Mouse (Mus musculus): Measurements from ENCODE around the gene Myo15b. TPM values are rescaled to one million over a fixed set of nuclear protein-coding genes. Genes with fewer than 3 reads are reported as not detected.
A peak's percentile ranks its signal among the peaks of the same experiment; 100 is the strongest.

Gene Myo15b
- polyA plus RNA-seq, 1 experiment = 0.16 TPM

- H3K27me3 ChIP-seq (ENCODE audit: control insufficient read depth, insufficient read depth, low read length) = no peaks in the 10 kb centered on the region
- DNase-seq = no peak
- TF ChIP-seq CTCF (IDR thresholded peaks at IDR 0.05; ENCODE audit: borderline replicate concordance, insufficient read depth, low read depth, low read length) (no peak), POLR2A (IDR thresholded peaks at IDR 0.05; ENCODE audit: borderline replicate concordance, insufficient read depth, low read length) (no peak)
- WGBS = 84% methylated on average over 5 of the region's 5 CpGs
- H3K4me1 ChIP-seq (ENCODE audit: control insufficient read depth, insufficient read depth, low read length) = no peaks in the 10 kb centered on the region
- H3K27ac ChIP-seq (ENCODE audit: insufficient read depth, low read length) = no peak overlapping the region
- H3K4me3 ChIP-seq (replicated peaks; ENCODE audit: insufficient read depth, low read depth, low read length) = no peak overlapping the region
Measured at GRCm38 (mm10) chr11:115911134-115911561, 52.9 kb downstream of the Myo15b start.

- Histone ChIP-seq H3K27me3 (ENCODE audit: control insufficient read depth, insufficient read depth, low read length) (no peaks in the 10 kb centered on the region), H3K4me3 (replicated peaks; ENCODE audit: insufficient read depth, low read depth, low read length) (no peak within 1 kb of the TSS), H3K27ac (ENCODE audit: insufficient read depth, low read length) (no peak within 1 kb of the TSS), H3K4me1 (ENCODE audit: control insufficient read depth, insufficient read depth, low read length) (no peaks in the 10 kb centered on the region)
- WGBS = 84% methylated on average over 11 of the region's 11 CpGs
- no peak for DNase-seq
- TF ChIP-seq CTCF (IDR thresholded peaks at IDR 0.05; ENCODE audit: borderline replicate concordance, insufficient read depth, low read depth, low read length) = no peak
- TF ChIP-seq POLR2A (IDR thresholded peaks at IDR 0.05; ENCODE audit: borderline replicate concordance, insufficient read depth, low read length) = no peak
Measured at GRCm38 (mm10) chr11:115911632-115912376, 53.6 kb downstream of the Myo15b start, which contains the start of gene Smim6. Gene Smim6, plus strand, starts transcription at chr11:115912017.

GRCm38 (mm10) chr11:115916579-115916978 lies 58.4 kb downstream of the Myo15b start:
- Histone ChIP-seq H3K4me3 (replicated peaks; ENCODE audit: insufficient read depth, low read depth, low read length) (no peak overlapping the region), H3K4me1 (ENCODE audit: control insufficient read depth, insufficient read depth, low read length) (no peaks in the 10 kb centered on the region), H3K27ac (ENCODE audit: insufficient read depth, low read length) (no peak overlapping the region), H3K27me3 (ENCODE audit: control insufficient read depth, insufficient read depth, low read length) (no peaks in the 10 kb centered on the region)
- no peak for TF ChIP-seq POLR2A (IDR thresholded peaks at IDR 0.05; ENCODE audit: borderline replicate concordance, insufficient read depth, low read length)
- no peak for TF ChIP-seq CTCF (IDR thresholded peaks at IDR 0.05; ENCODE audit: borderline replicate concordance, insufficient read depth, low read depth, low read length)
- DNase-seq = no peak
- 89% methylated on average over 4 of the region's 4 CpGs for WGBS

- TF ChIP-seq POLR2A (IDR thresholded peaks at IDR 0.05; ENCODE audit: borderline replicate concordance, insufficient read depth, low read length) (no peak), CTCF (IDR thresholded peaks at IDR 0.05; ENCODE audit: borderline replicate concordance, insufficient read depth, low read depth, low read length) (no peak)
- H3K27me3 ChIP-seq (ENCODE audit: control insufficient read depth, insufficient read depth, low read length) = no peaks in the 10 kb centered on the region
- 84% methylated on average over 5 of the region's 5 CpGs for WGBS
- no peak overlapping the region for H3K27ac ChIP-seq (ENCODE audit: insufficient read depth, low read length)
- no peaks in the 10 kb centered on the region for H3K4me1 ChIP-seq (ENCODE audit: control insufficient read depth, insufficient read depth, low read length)
- no peak overlapping the region for H3K4me3 ChIP-seq (replicated peaks; ENCODE audit: insufficient read depth, low read depth, low read length)
- no peak for DNase-seq
Measured at GRCm38 (mm10) chr11:115918637-115919036, 60.4 kb downstream of the Myo15b start.

GRCm38 (mm10) chr11:115919073-115919472 lies 60.9 kb downstream of the Myo15b start:
- H3K27ac ChIP-seq (ENCODE audit: insufficient read depth, low read length) = no peak overlapping the region
- TF ChIP-seq CTCF (IDR thresholded peaks at IDR 0.05; ENCODE audit: borderline replicate concordance, insufficient read depth, low read depth, low read length) (no peak), POLR2A (IDR thresholded peaks at IDR 0.05; ENCODE audit: borderline replicate concordance, insufficient read depth, low read length) (no peak)
- no peaks in the 10 kb centered on the region for H3K4me1 ChIP-seq (ENCODE audit: control insufficient read depth, insufficient read depth, low read length)
- DNase-seq = no peak
- no peak overlapping the region for H3K4me3 ChIP-seq (replicated peaks; ENCODE audit: insufficient read depth, low read depth, low read length)
- no peaks in the 10 kb centered on the region for H3K27me3 ChIP-seq (ENCODE audit: control insufficient read depth, insufficient read depth, low read length)
- WGBS = 94% methylated on average over 5 of the region's 5 CpGs

GRCm38 (mm10) chr11:115920110-115920818 lies 62.1 kb downstream of the Myo15b start:
- Histone ChIP-seq H3K27me3 (ENCODE audit: control insufficient read depth, insufficient read depth, low read length) (no peaks in the 10 kb centered on the region), H3K4me3 (replicated peaks; ENCODE audit: insufficient read depth, low read depth, low read length) (no peak overlapping the region), H3K27ac (ENCODE audit: insufficient read depth, low read length) (no peak overlapping the region), H3K4me1 (ENCODE audit: control insufficient read depth, insufficient read depth, low read length) (no peaks in the 10 kb centered on the region)
- WGBS = 23% methylated on average over 6 of the region's 6 CpGs
- DNase-seq = peak; percentile 46 to 64
- TF ChIP-seq POLR2A (IDR thresholded peaks at IDR 0.05; ENCODE audit: borderline replicate concordance, insufficient read depth, low read length) (no peak), CTCF (IDR thresholded peaks at IDR 0.05; ENCODE audit: borderline replicate concordance, insufficient read depth, low read depth, low read length) (peak; percentile 70)

GRCm38 (mm10) chr11:115921986-115922385 lies 63.8 kb downstream of the Myo15b start:
- 87% methylated on average over 1 of the region's 1 CpGs for WGBS
- TF ChIP-seq POLR2A (IDR thresholded peaks at IDR 0.05; ENCODE audit: borderline replicate concordance, insufficient read depth, low read length) = no peak
- no peak for TF ChIP-seq CTCF (IDR thresholded peaks at IDR 0.05; ENCODE audit: borderline replicate concordance, insufficient read depth, low read depth, low read length)
- H3K4me3 ChIP-seq (replicated peaks; ENCODE audit: insufficient read depth, low read depth, low read length) = no peak overlapping the region
- no peak for DNase-seq
- H3K4me1 ChIP-seq (ENCODE audit: control insufficient read depth, insufficient read depth, low read length) = no peaks in the 10 kb centered on the region
- H3K27ac ChIP-seq (ENCODE audit: insufficient read depth, low read length) = no peak overlapping the region
- no peaks in the 10 kb centered on the region for H3K27me3 ChIP-seq (ENCODE audit: control insufficient read depth, insufficient read depth, low read length)

- Histone ChIP-seq H3K27ac (ENCODE audit: insufficient read depth, low read length) (no peak overlapping the region), H3K27me3 (ENCODE audit: control insufficient read depth, insufficient read depth, low read length) (no peaks in the 10 kb centered on the region), H3K4me3 (replicated peaks; ENCODE audit: insufficient read depth, low read depth, low read length) (no peak overlapping the region), H3K4me1 (ENCODE audit: control insufficient read depth, insufficient read depth, low read length) (no peaks in the 10 kb centered on the region)
- TF ChIP-seq CTCF (IDR thresholded peaks at IDR 0.05; ENCODE audit: borderline replicate concordance, insufficient read depth, low read depth, low read length) = no peak
- TF ChIP-seq POLR2A (IDR thresholded peaks at IDR 0.05; ENCODE audit: borderline replicate concordance, insufficient read depth, low read length) = no peak
- DNase-seq = no peak
- WGBS = 91% methylated on average over 8 of the region's 8 CpGs
Measured at GRCm38 (mm10) chr11:115929031-115929430, 70.8 kb downstream of the Myo15b start.
